Mouse (Mus musculus) ES-E14 (cell line): ENCODE data around the gene Sertad2. TPM values are rescaled to one million over a fixed set of nuclear protein-coding genes. Genes with fewer than 3 reads are reported as not detected.

Experiments used
- DNase-seq: peaks from one replicate; pipeline ENCODE4 v3.0.0-alpha.2; 2013; ENCODE audit warnings: low read depth, low spot score
- H3K27ac ChIP-seq: 2 replicates; pipeline ENCODE4 v1.5.1; 2012; ENCODE audit warnings: low read depth, mild to moderate bottlenecking, low read length, moderate library complexity, mixed read lengths; ENCODE audit not compliant: poor library complexity, insufficient read depth, severe bottlenecking
- H3K36me3 ChIP-seq: 2 replicates; pipeline ENCODE4 v1.6.1; 2012; ENCODE audit warnings: mild to moderate bottlenecking, low read length, moderate library complexity, mixed read lengths; ENCODE audit not compliant: control insufficient read depth, poor library complexity, insufficient read depth, severe bottlenecking
- H3K4me1 ChIP-seq, 2 experiments: fragments of 150-350 bp in 1 of 2; sonication (generic) in 1 of 2; 2 replicates each; pipeline ENCODE4 v1.6.1; 2012; ENCODE audit warnings: low read length in 2 of 2, mild to moderate bottlenecking in 1 of 2, mixed read lengths in 1 of 2; ENCODE audit not compliant: control insufficient read depth in 2 of 2, insufficient read depth in 2 of 2, poor library complexity in 1 of 2
- H3K4me3 ChIP-seq, 2 experiments: fragments of 150-350 bp in 1 of 2; sonication (generic) in 1 of 2; 2 replicates each; pipeline ENCODE4 v1.5.1; 2012; ENCODE audit warnings: low read length in 2 of 2, low read depth in 1 of 2, mild to moderate bottlenecking in 1 of 2, mixed read lengths in 1 of 2; ENCODE audit not compliant: insufficient read depth in 1 of 2, poor library complexity in 1 of 2, severe bottlenecking in 1 of 2
- H3K9ac ChIP-seq: 2 replicates; pipeline ENCODE4 v1.6.1; 2012; ENCODE audit warnings: low read depth, mild to moderate bottlenecking, low read length, mixed read lengths; ENCODE audit not compliant: poor library complexity, insufficient read depth, severe bottlenecking
- H3K9me3 ChIP-seq: fragments of 150-350 bp; sonication (generic); 2 replicates; pipeline ENCODE4 v1.6.1; 2012; ENCODE audit warnings: low read depth, mild to moderate bottlenecking, low read length; ENCODE audit not compliant: control insufficient read depth, insufficient read depth
- CHD2 ChIP-seq: IDR thresholded peaks from 2 replicates; pipeline ENCODE4 v1.6.1; 2014; ENCODE audit warnings: mild to moderate bottlenecking, low read depth, low read length, inconsistent platforms
- HCFC1 ChIP-seq: IDR thresholded peaks from 2 replicates; pipeline ENCODE4 v1.6.1; 2012; ENCODE audit warnings: low read length, inconsistent platforms, borderline replicate concordance; ENCODE audit not compliant: insufficient read depth
- MAFK ChIP-seq: IDR thresholded peaks from 2 replicates; pipeline ENCODE4 v1.6.1; 2014; ENCODE audit warnings: mild to moderate bottlenecking, low read depth, low read length, inconsistent platforms; ENCODE audit not compliant: insufficient read depth
- ZC3H11A ChIP-seq: IDR thresholded peaks from 2 replicates; pipeline ENCODE4 v1.6.1; 2012; ENCODE audit warnings: low read depth, mild to moderate bottlenecking, inconsistent platforms, low read length, borderline replicate concordance
- ZNF384 ChIP-seq: IDR thresholded peaks from 2 replicates; pipeline ENCODE4 v1.6.1; 2012; ENCODE audit warnings: low read depth, low read length, inconsistent platforms
- in situ Hi-C, 2 experiments: fragments of 600-800 bp; cut with MboI; formaldehyde crosslinking; loops; one replicate each; pipeline ENCODE4 v1.15.1; 2025; ENCODE audit warnings: low sequenced_read_pairs in 2 of 2, inconsistent platforms in 1 of 2; ENCODE audit not compliant: unreplicated experiment in 2 of 2
- total RNA-seq: library from RNA; depleted of rRNA; stranded (reverse); fragments of 300-350 nt; gene quantifications from 2 replicates; pipeline ENCODE4 v1.2.3, GENCODE M21; 2012

Gene Sertad2
- total RNA-seq, 1 experiment, result 16.0 TPM

DNA sequence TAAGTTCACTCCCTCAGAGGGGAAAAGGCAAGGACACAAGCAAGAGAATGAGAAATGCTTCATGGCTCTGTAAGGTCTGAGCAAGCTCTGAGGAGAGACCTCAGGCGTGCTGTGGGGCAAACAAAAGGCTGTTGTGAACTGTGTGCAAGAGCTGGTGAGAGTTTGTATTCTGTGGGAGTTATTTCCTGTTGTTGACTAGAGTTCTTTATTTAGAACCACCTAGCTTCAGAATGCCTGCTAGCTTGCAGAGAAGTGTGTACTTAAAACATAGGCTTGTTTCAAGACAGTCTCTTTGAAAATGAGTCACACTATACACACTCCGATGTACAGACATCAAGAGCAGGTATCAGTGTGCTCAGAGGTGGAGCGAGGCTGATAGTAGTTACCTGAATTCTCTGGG lies 73.0 kb downstream of the Sertad2 start:
- TF ChIP-seq CHD2 (no peak), ZNF384 (no peak)
- Histone ChIP-seq H3K27ac (no peak overlapping the region), H3K4me1 (peaks cover 0 to 2% of the 10 kb centered on the region in 2 experiments; a peak in 1 of 4 replicates), H3K4me3 (no peak overlapping the region), H3K36me3 (no peaks in the 10 kb centered on the region), H3K9me3 (no peaks in the 10 kb centered on the region), H3K9ac (no peak overlapping the region)
- in situ Hi-C loops, result no loop called here
- DNase-seq, result no peak

DNA sequence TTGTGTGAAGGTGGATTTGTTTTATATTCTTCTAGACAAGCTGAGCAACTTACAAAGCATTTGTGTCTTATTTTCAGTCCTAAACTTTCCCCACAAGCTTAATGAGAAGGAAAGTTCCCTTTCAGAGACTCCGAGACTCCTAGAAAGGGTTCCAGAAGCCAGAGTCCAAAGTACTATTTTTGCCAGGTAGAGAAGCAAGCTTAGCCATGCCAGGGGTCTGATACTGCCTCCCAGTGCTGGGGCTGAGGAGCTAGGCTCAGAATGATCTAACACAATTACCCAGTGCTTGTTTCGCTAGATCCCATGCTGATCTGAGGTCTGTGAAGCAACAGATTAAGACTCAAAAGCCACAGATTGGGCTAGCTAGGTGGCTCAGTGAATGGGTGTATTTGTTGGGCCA lies 84.1 kb downstream of the Sertad2 start:
- no peak for TF ChIP-seq HCFC1
- TF ChIP-seq ZNF384, result no peak
- TF ChIP-seq CHD2, result no peak
- TF ChIP-seq MAFK, result no peak
- TF ChIP-seq ZC3H11A, result no peak
- peaks cover 0 to 4% of the 10 kb centered on the region in 2 experiments; a peak in 2 of 4 replicates for H3K4me1 ChIP-seq
- no peaks in the 10 kb centered on the region for H3K36me3 ChIP-seq
- no peaks in the 10 kb centered on the region for H3K9me3 ChIP-seq
- in situ Hi-C loops, result loop anchor here in 1 of 2 experiments (25.0 kb wide), 1 partner anchor 165 kb away; no protein-coding TSS in a partner anchor
- DNase-seq, result no peak
- no peak overlapping the region for H3K27ac ChIP-seq
- H3K4me3 ChIP-seq, result no peak overlapping the region
- no peak overlapping the region for H3K9ac ChIP-seq

DNA sequence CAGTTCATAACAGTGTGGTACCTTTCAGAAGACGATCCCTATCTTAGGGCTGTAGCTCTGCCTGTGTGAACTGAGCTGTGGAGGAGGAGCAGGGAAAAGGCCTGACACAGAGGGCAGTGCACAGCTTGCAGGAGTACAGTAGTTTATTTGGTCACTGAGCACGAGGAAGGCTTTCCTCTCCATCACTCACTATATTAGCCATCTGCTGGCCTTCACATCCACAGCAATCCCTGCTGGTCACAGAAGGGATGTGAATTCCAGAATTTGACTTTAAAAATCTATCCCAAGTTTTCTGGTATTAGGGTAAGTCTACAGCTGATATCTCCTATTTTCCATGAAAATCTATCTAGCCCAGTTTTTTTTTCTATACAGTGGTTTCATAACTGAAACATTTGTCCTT lies 85.2 kb downstream of the Sertad2 start:
- TF ChIP-seq ZNF384 (no peak), MAFK (no peak), HCFC1 (no peak), ZC3H11A (no peak), CHD2 (no peak)
- no peak overlapping the region for H3K4me3 ChIP-seq
- H3K9me3 ChIP-seq, result no peaks in the 10 kb centered on the region
- in situ Hi-C loops, result loop anchor here in 1 of 2 experiments (25.0 kb wide), 1 partner anchor 166 kb away; no protein-coding TSS in a partner anchor
- H3K36me3 ChIP-seq, result no peaks in the 10 kb centered on the region
- H3K9ac ChIP-seq, result no peak overlapping the region
- H3K4me1 ChIP-seq, result peaks cover 0 to 4% of the 10 kb centered on the region in 2 experiments; a peak in 2 of 4 replicates
- DNase-seq, result no peak
- H3K27ac ChIP-seq, result no peak overlapping the region

DNA sequence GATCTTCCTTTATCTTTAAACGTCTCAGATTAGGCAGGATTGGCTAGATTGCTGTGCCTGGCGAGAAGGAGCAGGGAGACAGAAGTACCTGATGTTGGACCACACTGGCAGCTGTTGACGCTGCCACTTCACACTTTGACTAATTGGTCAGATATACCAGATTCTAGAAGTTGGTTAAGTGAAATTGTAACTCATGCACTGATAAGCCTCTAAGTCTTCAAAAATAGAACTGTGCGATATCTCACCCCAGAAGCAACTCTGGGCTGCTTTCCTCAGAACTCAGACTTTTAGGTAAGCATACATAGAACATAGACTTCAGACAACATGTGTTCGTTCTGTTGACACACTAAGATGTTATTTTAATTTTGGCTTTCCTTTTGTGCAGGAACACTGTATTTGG lies 86.6 kb downstream of the Sertad2 start:
- Histone ChIP-seq H3K9me3 (no peaks in the 10 kb centered on the region), H3K4me3 (no peak overlapping the region), H3K9ac (no peak overlapping the region), H3K36me3 (no peaks in the 10 kb centered on the region), H3K27ac (no peak overlapping the region), H3K4me1 (peaks cover 3 to 4% of the 10 kb centered on the region in 2 experiments; a peak in 2 of 4 replicates)
- no peak for DNase-seq
- in situ Hi-C loops, result loop anchor here in 1 of 2 experiments (25.0 kb wide), 1 partner anchor 167 kb away; no protein-coding TSS in a partner anchor
- TF ChIP-seq ZC3H11A, result no peak
- no peak for TF ChIP-seq HCFC1
- no peak for TF ChIP-seq CHD2
- no peak for TF ChIP-seq MAFK
- TF ChIP-seq ZNF384, result no peak
